Mouse (Mus musculus): ENCODE data around the gene Mlph. TPM values are rescaled to one million over a fixed set of nuclear protein-coding genes. Genes with fewer than 3 reads are reported as not detected.

Gene Mlph
- polyA plus RNA-seq, 1 experiment, result 0.44 TPM

GRCm38 (mm10) chr1:90894521-90894920, 20.4 kb upstream of the Mlph start:
- no peaks in the 10 kb centered on the region for H3K4me1 ChIP-seq (ENCODE audit: control insufficient read depth, insufficient read depth, low read length)
- H3K27ac ChIP-seq (ENCODE audit: control insufficient read depth, insufficient read depth, low read depth, low read length), result no peak overlapping the region
- H3K27me3 ChIP-seq (ENCODE audit: control insufficient read depth, insufficient read depth, low read length), result no peaks in the 10 kb centered on the region
- no peak for TF ChIP-seq CTCF (IDR thresholded peaks at IDR 0.05; ENCODE audit: control insufficient read depth, insufficient read depth, insufficient replicate concordance, low read depth, low read length)
- TF ChIP-seq POLR2A (IDR thresholded peaks at IDR 0.05; ENCODE audit: control insufficient read depth, low read depth, low read length), result no peak
- no peaks in the 10 kb centered on the region for H3K36me3 ChIP-seq (ENCODE audit: control insufficient read depth, insufficient read depth, low read length)
- H3K4me3 ChIP-seq (ENCODE audit: control insufficient read depth, low read depth, low read length), result no peak overlapping the region

GRCm38 (mm10) chr1:90895004-90895403, 19.9 kb upstream of the Mlph start:
- Histone ChIP-seq H3K27me3 (ENCODE audit: control insufficient read depth, insufficient read depth, low read length) (no peaks in the 10 kb centered on the region), H3K27ac (ENCODE audit: control insufficient read depth, insufficient read depth, low read depth, low read length) (no peak overlapping the region), H3K4me1 (ENCODE audit: control insufficient read depth, insufficient read depth, low read length) (no peaks in the 10 kb centered on the region), H3K4me3 (ENCODE audit: control insufficient read depth, low read depth, low read length) (no peak overlapping the region), H3K36me3 (ENCODE audit: control insufficient read depth, insufficient read depth, low read length) (no peaks in the 10 kb centered on the region)
- TF ChIP-seq CTCF (IDR thresholded peaks at IDR 0.05; ENCODE audit: control insufficient read depth, insufficient read depth, insufficient replicate concordance, low read depth, low read length) (no peak), POLR2A (IDR thresholded peaks at IDR 0.05; ENCODE audit: control insufficient read depth, low read depth, low read length) (no peak)

GRCm38 (mm10) chr1:90896281-90896680, 18.6 kb upstream of the Mlph start:
- no peak for TF ChIP-seq POLR2A (IDR thresholded peaks at IDR 0.05; ENCODE audit: control insufficient read depth, low read depth, low read length)
- no peak for TF ChIP-seq CTCF (IDR thresholded peaks at IDR 0.05; ENCODE audit: control insufficient read depth, insufficient read depth, insufficient replicate concordance, low read depth, low read length)
- H3K4me1 ChIP-seq (ENCODE audit: control insufficient read depth, insufficient read depth, low read length), result no peaks in the 10 kb centered on the region
- no peaks in the 10 kb centered on the region for H3K27me3 ChIP-seq (ENCODE audit: control insufficient read depth, insufficient read depth, low read length)
- H3K36me3 ChIP-seq (ENCODE audit: control insufficient read depth, insufficient read depth, low read length), result no peaks in the 10 kb centered on the region
- no peak overlapping the region for H3K27ac ChIP-seq (ENCODE audit: control insufficient read depth, insufficient read depth, low read depth, low read length)
- no peak overlapping the region for H3K4me3 ChIP-seq (ENCODE audit: control insufficient read depth, low read depth, low read length)

- Histone ChIP-seq H3K27ac (ENCODE audit: control insufficient read depth, insufficient read depth, low read depth, low read length) (no peak overlapping the region), H3K36me3 (ENCODE audit: control insufficient read depth, insufficient read depth, low read length) (no peaks in the 10 kb centered on the region), H3K27me3 (ENCODE audit: control insufficient read depth, insufficient read depth, low read length) (no peaks in the 10 kb centered on the region), H3K4me3 (ENCODE audit: control insufficient read depth, low read depth, low read length) (no peak overlapping the region), H3K4me1 (ENCODE audit: control insufficient read depth, insufficient read depth, low read length) (no peaks in the 10 kb centered on the region)
- TF ChIP-seq CTCF (IDR thresholded peaks at IDR 0.05; ENCODE audit: control insufficient read depth, insufficient read depth, insufficient replicate concordance, low read depth, low read length), result no peak
- no peak for TF ChIP-seq POLR2A (IDR thresholded peaks at IDR 0.05; ENCODE audit: control insufficient read depth, low read depth, low read length)
Measured at GRCm38 (mm10) chr1:90896741-90897361, 18.0 kb upstream of the Mlph start.

- no peaks in the 10 kb centered on the region for H3K36me3 ChIP-seq (ENCODE audit: control insufficient read depth, insufficient read depth, low read length)
- TF ChIP-seq CTCF (IDR thresholded peaks at IDR 0.05; ENCODE audit: control insufficient read depth, insufficient read depth, insufficient replicate concordance, low read depth, low read length) (no peak), POLR2A (IDR thresholded peaks at IDR 0.05; ENCODE audit: control insufficient read depth, low read depth, low read length) (no peak)
- H3K4me1 ChIP-seq (ENCODE audit: control insufficient read depth, insufficient read depth, low read length), result no peaks in the 10 kb centered on the region
- no peaks in the 10 kb centered on the region for H3K27me3 ChIP-seq (ENCODE audit: control insufficient read depth, insufficient read depth, low read length)
- H3K27ac ChIP-seq (ENCODE audit: control insufficient read depth, insufficient read depth, low read depth, low read length), result no peak overlapping the region
- H3K4me3 ChIP-seq (ENCODE audit: control insufficient read depth, low read depth, low read length), result no peak overlapping the region
Measured at GRCm38 (mm10) chr1:90898012-90898411, 16.9 kb upstream of the Mlph start.

- no peaks in the 10 kb centered on the region for H3K27me3 ChIP-seq (ENCODE audit: control insufficient read depth, insufficient read depth, low read length)
- no peaks in the 10 kb centered on the region for H3K4me1 ChIP-seq (ENCODE audit: control insufficient read depth, insufficient read depth, low read length)
- H3K36me3 ChIP-seq (ENCODE audit: control insufficient read depth, insufficient read depth, low read length), result no peaks in the 10 kb centered on the region
- H3K27ac ChIP-seq (ENCODE audit: control insufficient read depth, insufficient read depth, low read depth, low read length), result no peak overlapping the region
- H3K4me3 ChIP-seq (ENCODE audit: control insufficient read depth, low read depth, low read length), result no peak overlapping the region
- TF ChIP-seq POLR2A (IDR thresholded peaks at IDR 0.05; ENCODE audit: control insufficient read depth, low read depth, low read length), result no peak
- no peak for TF ChIP-seq CTCF (IDR thresholded peaks at IDR 0.05; ENCODE audit: control insufficient read depth, insufficient read depth, insufficient replicate concordance, low read depth, low read length)
Measured at GRCm38 (mm10) chr1:90899816-90900215, 15.1 kb upstream of the Mlph start.

- Histone ChIP-seq H3K27me3 (ENCODE audit: control insufficient read depth, insufficient read depth, low read length) (no peaks in the 10 kb centered on the region), H3K27ac (ENCODE audit: control insufficient read depth, insufficient read depth, low read depth, low read length) (no peak overlapping the region), H3K4me1 (ENCODE audit: control insufficient read depth, insufficient read depth, low read length) (no peaks in the 10 kb centered on the region), H3K4me3 (ENCODE audit: control insufficient read depth, low read depth, low read length) (no peak overlapping the region), H3K36me3 (ENCODE audit: control insufficient read depth, insufficient read depth, low read length) (no peaks in the 10 kb centered on the region)
- TF ChIP-seq CTCF (IDR thresholded peaks at IDR 0.05; ENCODE audit: control insufficient read depth, insufficient read depth, insufficient replicate concordance, low read depth, low read length) (no peak), POLR2A (IDR thresholded peaks at IDR 0.05; ENCODE audit: control insufficient read depth, low read depth, low read length) (no peak)
Measured at GRCm38 (mm10) chr1:90900406-90900805, 14.5 kb upstream of the Mlph start.

All from testis, adult 2 months (tissue).